Mouse (Mus musculus) heart, embryonic 16.5 days (tissue): ENCODE data around the gene Limk1. TPM values are rescaled to one million over a fixed set of nuclear protein-coding genes. Genes with fewer than 3 reads are reported as not detected.
"Not testable (repeated sequence)": the region's sequence is repeated elsewhere in the genome, so short reads cannot be mapped to it uniquely, and the experiment has no call there.

Source experiments
- ATAC-seq: fragments of 200-750 bp; cut with Nextera tagmentation; replicated peaks from 2 replicates; pipeline ENCODE4 v1.8.0; 2017; ENCODE audit warnings: moderate number of reproducible peaks; ENCODE audit not compliant: insufficient read depth, low FRiP score; ENCODE audit errors: extremely low read depth
- H3K27ac ChIP-seq: fragments of 300-500 bp; sonication (generic); 2 replicates; pipeline ENCODE4 v1.5.1; 2014; ENCODE audit warnings: mild to moderate bottlenecking, low read length, control low read depth, moderate library complexity
- H3K27me3 ChIP-seq: fragments of 300-500 bp; sonication (generic); 2 replicates; pipeline ENCODE4 v1.6.1; 2014; ENCODE audit warnings: low read length, mixed read lengths; ENCODE audit not compliant: control insufficient read depth, insufficient read depth
- H3K36me3 ChIP-seq: fragments of 300-500 bp; sonication (generic); 2 replicates; pipeline ENCODE4 v1.6.1; 2014; ENCODE audit not compliant: control insufficient read depth, insufficient read depth
- H3K4me1 ChIP-seq: fragments of 300-500 bp; sonication (generic); 2 replicates; pipeline ENCODE4 v1.6.1; 2014; ENCODE audit warnings: low read length, mixed read lengths; ENCODE audit not compliant: control insufficient read depth, insufficient read depth
- H3K4me2 ChIP-seq: fragments of 300-500 bp; sonication (generic); 2 replicates; pipeline ENCODE4 v1.6.1; 2014; ENCODE audit warnings: low read depth, mild to moderate bottlenecking, control low read depth, low read length
- H3K4me3 ChIP-seq: fragments of 300-500 bp; sonication (generic); 2 replicates; pipeline ENCODE4 v1.5.1; 2014; ENCODE audit warnings: mild to moderate bottlenecking, control low read depth, low read length
- H3K9ac ChIP-seq: fragments of 300-500 bp; sonication (generic); 2 replicates; pipeline ENCODE4 v1.6.1; 2014; ENCODE audit warnings: low read length, control low read depth
- H3K9me3 ChIP-seq: fragments of 300-500 bp; sonication (generic); replicated peaks from 2 replicates; pipeline ENCODE4 v1.6.1; 2016; ENCODE audit warnings: low read length; ENCODE audit not compliant: control insufficient read depth
- WGBS: fragments of 180-500 bp; shearing (Covaris S2); extraction: QIAGEN DNeasy Blood & Tissue Kit; methylation state at CpG from one replicate; pipeline ENCODE4 v1.1.7; 2014; 5-methylcytosine and 5-hydroxymethylcytosine counted together
- polyA plus RNA-seq: library from polyadenylated mRNA; unstranded; fragments of >200 nt; fragmentation: Nextera tagmentation; extraction: Ambion mirVana; gene quantifications from 2 replicates; pipeline ENCODE4 v1.2.1, GENCODE M21; 2015

The Limk1 gene
- polyA plus RNA-seq, 1 experiment from 2014 or later: 4.6 TPM

DNA sequence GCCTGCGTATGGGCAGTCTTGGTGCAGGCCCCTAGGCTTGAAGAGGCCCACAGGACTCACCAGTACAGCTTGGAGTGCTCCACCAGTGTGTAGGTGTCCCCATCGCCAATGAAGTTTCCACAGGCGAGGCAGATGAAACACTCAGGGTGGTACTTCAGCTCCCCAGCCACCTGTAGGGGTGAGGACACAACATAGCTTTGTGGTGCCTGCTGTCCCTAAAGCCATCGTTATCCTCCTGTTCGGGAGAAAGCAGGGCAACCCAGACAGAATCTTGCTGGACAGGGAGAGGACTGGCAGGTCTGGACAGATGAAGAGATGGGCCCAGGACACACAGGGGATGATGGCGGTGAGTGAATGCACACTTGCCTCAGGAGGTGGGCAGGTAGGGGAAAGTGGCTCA lies 15.8 kb downstream of the Limk1 start:
- WGBS: 91% methylated on average over 6 of the region's 6 CpGs
- Histone ChIP-seq H3K4me1 (peaks cover 22% of the 10 kb centered on the region), H3K36me3 (peaks cover 9% of the 10 kb centered on the region; the same call in 1 of the 2 replicates), H3K9me3 (no peaks in the 10 kb centered on the region), H3K4me3 (no peak overlapping the region), H3K27me3 (no peaks in the 10 kb centered on the region), H3K4me2 (no peak overlapping the region), H3K9ac (no peak overlapping the region), H3K27ac (no peak overlapping the region)
- ATAC-seq: no peak

DNA sequence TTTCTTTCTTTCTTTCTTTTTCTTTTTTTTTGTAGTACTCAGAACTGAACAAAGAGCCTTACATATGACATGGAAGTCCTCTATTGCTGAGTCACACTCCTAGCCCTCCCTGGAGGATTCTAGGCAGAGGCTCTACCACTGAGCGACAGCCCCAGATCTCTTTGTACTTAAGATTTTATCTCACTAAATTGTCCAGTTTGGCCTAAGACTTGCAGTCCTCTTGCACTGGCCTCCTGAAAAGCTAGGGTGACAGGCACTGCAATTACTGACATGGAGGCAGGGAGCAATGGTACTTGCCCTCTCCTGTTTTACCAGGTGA lies 16.2 kb downstream of the Limk1 start:
- no peak overlapping the region for H3K4me2 ChIP-seq
- WGBS: 74% methylated on average over 1 of the region's 1 CpGs
- peaks cover 9% of the 10 kb centered on the region; the same call in 1 of the 2 replicates for H3K36me3 ChIP-seq
- H3K9me3 ChIP-seq: no peaks in the 10 kb centered on the region
- peaks cover 22% of the 10 kb centered on the region for H3K4me1 ChIP-seq
- H3K27me3 ChIP-seq: no peaks in the 10 kb centered on the region
- no peak overlapping the region for H3K27ac ChIP-seq
- no peak overlapping the region for H3K9ac ChIP-seq
- no peak for ATAC-seq
- no peak overlapping the region for H3K4me3 ChIP-seq

DNA sequence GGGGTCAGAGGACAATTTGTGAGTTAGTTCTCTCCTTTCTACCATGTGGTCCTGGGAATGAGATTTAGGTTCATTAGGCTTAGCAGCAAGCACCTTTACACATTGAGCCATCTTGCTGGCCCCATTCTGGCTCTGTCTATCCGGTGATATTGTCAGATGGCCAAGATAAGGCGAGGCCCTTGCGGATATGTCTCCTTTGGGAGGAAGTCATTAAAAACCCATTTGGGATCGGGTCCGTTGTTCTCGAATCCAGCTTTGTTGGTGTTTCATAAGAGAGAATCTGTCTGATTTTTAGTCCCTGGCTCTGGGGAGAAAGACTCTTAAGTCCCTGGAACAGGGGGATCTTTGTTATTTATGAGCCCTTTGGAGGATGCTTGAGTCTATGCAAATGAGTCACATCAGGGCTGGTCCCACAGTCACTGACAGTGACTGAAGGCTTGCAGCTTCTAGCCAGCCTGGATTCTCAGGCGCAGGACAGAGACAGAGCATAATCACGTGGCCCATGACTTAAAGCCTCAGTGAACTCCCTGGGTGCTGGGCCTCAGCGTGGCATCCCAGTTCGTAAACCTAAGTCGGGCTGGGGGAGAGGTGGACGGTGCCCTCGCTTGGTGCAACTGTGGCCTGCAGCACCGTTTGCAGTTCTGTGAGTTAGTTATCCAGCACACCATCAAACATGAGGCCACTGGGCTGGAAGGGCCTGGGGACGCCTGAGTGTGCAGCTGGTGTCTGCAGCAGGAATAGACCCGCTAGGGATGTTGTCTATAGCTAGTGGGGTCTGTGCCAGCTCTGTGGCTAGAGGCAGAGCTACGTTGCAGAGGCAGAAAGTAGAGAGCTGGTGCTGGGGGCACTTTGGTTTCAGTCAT lies 16.8 kb downstream of the Limk1 start:
- H3K4me1 ChIP-seq: peaks cover 20% of the 10 kb centered on the region
- peaks cover 9% of the 10 kb centered on the region; the same call in 1 of the 2 replicates for H3K36me3 ChIP-seq
- H3K4me3 ChIP-seq: no peak overlapping the region
- H3K9me3 ChIP-seq: no peaks in the 10 kb centered on the region
- ATAC-seq: no peak
- H3K27ac ChIP-seq: no peak overlapping the region
- H3K4me2 ChIP-seq: no peak overlapping the region
- 76% methylated on average over 17 of the region's 17 CpGs for WGBS
- no peak overlapping the region for H3K9ac ChIP-seq
- no peaks in the 10 kb centered on the region for H3K27me3 ChIP-seq

DNA sequence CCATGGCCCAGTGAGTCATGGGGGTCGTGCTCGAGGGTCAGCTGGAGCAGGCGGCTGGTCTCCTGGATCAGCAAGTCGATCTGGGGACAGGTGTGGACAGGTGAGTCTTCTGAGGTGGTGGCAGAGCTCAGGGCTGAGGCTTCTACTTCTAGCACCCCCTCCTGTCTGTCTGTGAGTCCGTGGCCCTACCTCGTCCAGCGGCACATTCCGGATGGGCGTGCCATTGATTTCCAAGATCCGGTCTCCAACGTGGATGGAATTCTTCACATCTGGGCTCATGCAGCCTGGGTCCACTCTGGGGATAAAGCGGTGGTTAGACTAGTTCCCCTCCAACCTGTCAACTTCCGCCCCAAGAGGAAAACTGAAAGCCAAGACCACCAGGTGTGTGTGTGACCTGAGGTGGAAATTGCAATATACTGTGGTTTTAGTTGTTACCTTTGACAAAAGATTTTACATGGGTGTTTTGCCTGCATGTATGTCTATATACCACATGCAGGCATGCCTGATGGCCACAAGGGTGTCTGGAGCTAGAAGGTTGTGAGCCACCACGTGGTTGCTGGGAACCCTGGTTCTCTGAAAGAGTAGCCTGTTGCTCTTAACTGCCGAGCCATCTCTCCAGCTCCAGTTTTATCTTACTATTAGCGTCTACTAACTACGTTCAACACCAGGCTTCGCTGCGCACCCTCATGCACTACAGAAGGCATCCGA lies 19.2 kb downstream of the Limk1 start:
- WGBS: 82% methylated on average over 20 of the region's 20 CpGs
- H3K27ac ChIP-seq: no peak overlapping the region
- H3K4me3 ChIP-seq: no peak overlapping the region
- no peaks in the 10 kb centered on the region for H3K9me3 ChIP-seq
- no peak overlapping the region for H3K9ac ChIP-seq
- H3K27me3 ChIP-seq: no peaks in the 10 kb centered on the region
- peaks cover 15% of the 10 kb centered on the region for H3K36me3 ChIP-seq
- H3K4me2 ChIP-seq: no peak overlapping the region
- ATAC-seq: no peak
- no peaks in the 10 kb centered on the region for H3K4me1 ChIP-seq

DNA sequence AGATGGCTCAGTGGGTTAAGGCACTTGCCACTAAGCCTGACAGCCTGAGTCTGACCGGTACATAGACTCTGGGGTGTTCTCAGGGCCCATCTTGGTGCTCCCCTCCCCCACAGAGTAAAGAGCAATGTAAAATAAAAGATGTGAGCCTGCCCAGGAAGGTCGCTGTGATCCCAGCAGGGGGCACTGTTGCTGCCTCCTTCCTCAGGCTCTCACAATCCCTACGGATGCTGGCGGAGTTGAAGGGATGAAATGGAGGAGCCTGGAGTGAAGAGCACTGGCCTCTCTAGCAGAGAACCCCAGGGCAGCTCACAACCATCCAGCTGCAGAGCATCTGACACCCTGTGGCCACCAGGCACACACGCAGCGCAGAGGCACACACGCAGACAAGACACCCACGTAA lies 19.9 kb downstream of the Limk1 start:
- Histone ChIP-seq H3K9ac (no peak overlapping the region), H3K4me2 (no peak overlapping the region), H3K9me3 (no peaks in the 10 kb centered on the region), H3K27me3 (no peaks in the 10 kb centered on the region), H3K4me3 (no peak overlapping the region), H3K4me1 (no peaks in the 10 kb centered on the region), H3K27ac (no peak overlapping the region), H3K36me3 (peaks cover 21% of the 10 kb centered on the region)
- ATAC-seq: no peak
- 42% methylated on average over 8 of the region's 8 CpGs for WGBS

DNA sequence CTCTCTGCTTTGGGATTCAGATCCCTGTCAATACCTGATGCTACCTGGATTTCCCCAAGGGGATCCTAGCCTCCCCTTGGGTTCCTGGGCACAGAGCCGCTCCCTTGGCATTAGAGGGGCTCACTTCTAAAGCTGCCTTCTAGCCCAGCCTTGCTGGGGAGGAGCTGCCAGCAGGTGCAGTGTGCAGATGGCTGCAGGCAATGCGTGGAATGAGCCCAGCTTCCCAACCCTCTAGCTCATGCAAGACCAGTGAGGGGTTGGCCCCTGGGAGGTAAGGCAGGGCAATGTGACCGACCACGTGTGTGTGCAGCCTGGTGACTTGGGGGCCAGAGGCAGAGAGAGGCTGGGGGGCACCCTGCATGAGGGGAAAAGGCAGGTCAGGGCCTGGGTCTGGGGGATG lies 31.7 kb downstream of the Limk1 start:
- no peak overlapping the region for H3K9ac ChIP-seq
- 86% methylated on average over 4 of the region's 4 CpGs for WGBS
- H3K4me2 ChIP-seq: no peak overlapping the region
- H3K4me3 ChIP-seq: no peak overlapping the region
- no peak for ATAC-seq
- H3K9me3 ChIP-seq: no peaks in the 10 kb centered on the region
- H3K27ac ChIP-seq: no peak overlapping the region
- H3K36me3 ChIP-seq: no peaks in the 10 kb centered on the region
- H3K27me3 ChIP-seq: no peaks in the 10 kb centered on the region
- H3K4me1 ChIP-seq: peaks cover 2% of the 10 kb centered on the region; the same call in 1 of the 2 replicates

DNA sequence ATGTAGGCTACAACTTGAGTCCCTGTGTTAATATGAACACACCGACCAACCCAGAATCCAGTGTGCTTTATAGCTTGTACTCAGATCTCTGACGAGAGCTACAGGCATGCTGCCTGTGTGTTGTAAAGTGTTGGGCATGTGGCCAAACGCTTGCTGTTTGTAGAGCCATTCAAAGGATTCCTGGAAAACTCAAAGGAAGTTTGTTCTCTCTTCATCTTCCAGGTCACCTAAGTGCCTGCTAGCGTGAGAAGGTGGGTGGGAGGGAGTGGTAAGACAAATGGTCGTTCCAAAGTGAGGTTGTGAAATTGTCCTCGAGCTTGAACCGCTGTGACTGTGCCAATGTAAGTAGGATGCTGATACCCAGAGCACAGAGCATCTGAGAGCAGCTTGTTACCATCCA lies 36.4 kb downstream of the Limk1 start:
- Histone ChIP-seq H3K27ac (no peak overlapping the region), H3K4me2 (no peak overlapping the region), H3K36me3 (no peaks in the 10 kb centered on the region), H3K4me1 (peaks cover 2% of the 10 kb centered on the region; the same call in 1 of the 2 replicates), H3K4me3 (no peak overlapping the region), H3K27me3 (no peaks in the 10 kb centered on the region), H3K9me3 (peaks cover 3% of the 10 kb centered on the region), H3K9ac (no peak overlapping the region)
- ATAC-seq: no peak
- WGBS: 35% methylated on average over 7 of the region's 7 CpGs

DNA sequence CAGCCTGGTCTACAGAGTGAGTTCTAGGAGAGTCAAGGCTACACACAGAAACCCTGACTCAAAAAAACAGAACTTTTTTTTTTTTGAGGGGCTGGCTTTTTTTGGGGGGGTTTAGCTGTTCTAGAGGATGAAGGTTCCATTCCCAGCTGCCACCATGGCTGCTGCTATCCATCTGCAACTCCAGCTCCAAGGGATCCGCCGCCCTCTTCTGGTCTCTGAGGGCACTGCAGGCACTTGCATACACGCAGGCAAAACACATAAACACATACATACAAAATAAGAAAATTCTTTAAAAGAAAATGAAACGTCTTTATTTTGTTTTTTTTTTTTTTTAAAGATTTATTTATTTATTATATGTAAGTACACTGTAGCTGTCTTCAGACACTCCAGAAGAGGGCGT lies 37.5 kb downstream of the Limk1 start:
- Histone ChIP-seq H3K27me3 (no peaks in the 10 kb centered on the region), H3K9me3 (peaks cover 3% of the 10 kb centered on the region), H3K4me2 (no peak overlapping the region), H3K4me1 (peaks cover 2% of the 10 kb centered on the region; the same call in 1 of the 2 replicates), H3K27ac (no peak overlapping the region), H3K36me3 (no peaks in the 10 kb centered on the region), H3K4me3 (no peak overlapping the region), H3K9ac (no peak overlapping the region)
- 47% methylated on average over 4 of the region's 5 CpGs for WGBS
- no peak for ATAC-seq

DNA sequence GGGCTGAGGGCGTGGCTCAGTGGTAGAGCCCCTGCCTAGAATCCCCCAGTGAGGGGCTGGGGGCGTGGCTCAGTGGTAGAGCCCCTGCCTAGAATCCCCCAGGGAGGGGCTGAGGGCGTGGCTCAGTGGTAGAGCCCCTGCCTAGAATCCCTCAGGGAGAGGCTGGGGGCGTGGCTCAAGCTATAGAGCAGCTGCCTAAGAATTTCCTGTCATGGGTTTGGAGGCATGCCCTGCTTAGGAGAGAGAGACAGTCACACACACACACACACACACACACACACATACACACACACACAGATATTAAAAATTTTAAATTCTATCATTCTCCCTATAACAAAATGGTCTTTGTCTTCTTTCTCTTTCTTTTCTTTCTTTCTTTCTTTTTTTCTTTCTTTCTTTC lies 39.4 kb downstream of the Limk1 start:
- not testable (repeated sequence) for H3K9me3 ChIP-seq, H3K4me2 ChIP-seq, H3K36me3 ChIP-seq, H3K27me3 ChIP-seq, H3K27ac ChIP-seq, H3K9ac ChIP-seq, ATAC-seq, H3K4me3 ChIP-seq, H3K4me1 ChIP-seq
- 77% methylated on average over 3 of the region's 4 CpGs for WGBS
